Mouse (Mus musculus) stomach, postnatal 0 days (tissue): Measurements from ENCODE around the gene Ankrd44.

Experiments
- CTCF ChIP-seq: IDR thresholded peaks from 2 replicates; pipeline ENCODE4 v1.5.1; 2016; ENCODE audit warnings: antibody characterized with exemption, low read depth, mild to moderate bottlenecking, moderate library complexity
- EP300 ChIP-seq: optimal IDR thresholded peaks from 2 replicates; pipeline ENCODE3; 2016; ENCODE audit warnings: antibody characterized with exemption

- peak; percentile 48 for TF ChIP-seq CTCF
- TF ChIP-seq EP300, result no peak
Measured at GRCm38 (mm10) chr1:54958525-54958924, 32.3 kb upstream of the Ankrd44 start.
